Mouse (Mus musculus): Measurements from ENCODE around the gene Crybb1.
A peak's percentile ranks its signal among the peaks of the same experiment; 100 is the strongest.

Crybb1 gene

GRCm38 (mm10) chr5:112237439-112237838, 18.2 kb upstream of the Crybb1 start:
- DNase-seq (ENCODE audit: low read depth, low spot score), result no peak

- DNase-seq (ENCODE audit: low read depth, low spot score), result no peak
Measured at GRCm38 (mm10) chr5:112237866-112238570, 17.6 kb upstream of the Crybb1 start.

- no peak for DNase-seq (ENCODE audit: low read depth, low spot score)
Measured at GRCm38 (mm10) chr5:112238781-112239482, 16.7 kb upstream of the Crybb1 start.

- peak; percentile 93 for DNase-seq (ENCODE audit: low read depth, low spot score)
Measured at GRCm38 (mm10) chr5:112240761-112241160, 14.9 kb upstream of the Crybb1 start.

- no peak for DNase-seq (ENCODE audit: low read depth, low spot score)
Measured at GRCm38 (mm10) chr5:112241849-112242248, 13.8 kb upstream of the Crybb1 start.

- DNase-seq (ENCODE audit: low read depth, low spot score), result peak; percentile 75
Measured at GRCm38 (mm10) chr5:112242361-112242778, 13.2 kb upstream of the Crybb1 start.

- no peak for DNase-seq (ENCODE audit: low read depth, low spot score)
Measured at GRCm38 (mm10) chr5:112243041-112243440, 12.6 kb upstream of the Crybb1 start.

- no peak for DNase-seq (ENCODE audit: low read depth, low spot score)
Measured at GRCm38 (mm10) chr5:112243539-112244274, 11.9 kb upstream of the Crybb1 start.

GRCm38 (mm10) chr5:112244275-112244562, 11.4 kb upstream of the Crybb1 start:
- no peak for DNase-seq (ENCODE audit: low read depth, low spot score)

- no peak for DNase-seq (ENCODE audit: low read depth, low spot score)
Measured at GRCm38 (mm10) chr5:112244890-112245615, 10.6 kb upstream of the Crybb1 start.

- DNase-seq (ENCODE audit: low read depth, low spot score), result no peak
Measured at GRCm38 (mm10) chr5:112247399-112247798, 8.2 kb upstream of the Crybb1 start.

- DNase-seq (ENCODE audit: low read depth, low spot score), result no peak
Measured at GRCm38 (mm10) chr5:112249106-112249505, 6.5 kb upstream of the Crybb1 start.

- no peak for DNase-seq (ENCODE audit: low read depth, low spot score)
Measured at GRCm38 (mm10) chr5:112252400-112252799, 3.2 kb upstream of the Crybb1 start, which contains the start of gene Cryba4. Gene Cryba4, minus strand, starts transcription at chr5:112252518.

GRCm38 (mm10) chr5:112253169-112253568, 2.4 kb upstream of the Crybb1 start:
- DNase-seq (ENCODE audit: low read depth, low spot score), result peak; percentile 59

GRCm38 (mm10) chr5:112254282-112254806, 1.3 kb upstream of the Crybb1 start:
- no peak for DNase-seq (ENCODE audit: low read depth, low spot score)

GRCm38 (mm10) chr5:112256457-112256856, 842 bp downstream of the Crybb1 start:
- DNase-seq (ENCODE audit: low read depth, low spot score), result no peak

- no peak for DNase-seq (ENCODE audit: low read depth, low spot score)
Measured at GRCm38 (mm10) chr5:112257896-112258295, 2.3 kb downstream of the Crybb1 start.

- DNase-seq (ENCODE audit: low read depth, low spot score), result no peak
Measured at GRCm38 (mm10) chr5:112259862-112260650, 4.4 kb downstream of the Crybb1 start.

GRCm38 (mm10) chr5:112260818-112261217, 5.2 kb downstream of the Crybb1 start:
- DNase-seq (ENCODE audit: low read depth, low spot score), result no peak

- DNase-seq (ENCODE audit: low read depth, low spot score), result no peak
Measured at GRCm38 (mm10) chr5:112264099-112264498, 8.5 kb downstream of the Crybb1 start.

- no peak for DNase-seq (ENCODE audit: low read depth, low spot score)
Measured at GRCm38 (mm10) chr5:112265110-112265509, 9.5 kb downstream of the Crybb1 start.
